Mouse (Mus musculus): Measurements from ENCODE around the gene Rnf187. TPM values are rescaled to one million over a fixed set of nuclear protein-coding genes. Genes with fewer than 3 reads are reported as not detected.

Gene Rnf187
- polyA plus RNA-seq (2012; fragmentation: generic; extraction: Trizol): 100 to 1,000 TPM; 296 to 362 TPM

GRCm38 (mm10) chr11:58938322-58939087 is at the start of gene Rnf187:
Gene Rnf187 (minus strand): TSS chr11:58938916.

GRCm38 (mm10) chr11:58978027-58978705 is 39.5 kb upstream of the Rnf187 start, which contains the start of gene Trim11:
Gene Trim11 (plus strand): TSS chr11:58978093.

GRCm38 (mm10) chr11:58954420-58955142 is 15.9 kb upstream of the Rnf187 start, which contains the start of the genes Hist3h2a and Trim17:
Gene Hist3h2a (plus strand): TSS chr11:58954685.
Gene Trim17 (plus strand): TSS chr11:58954685.

GRCm38 (mm10) chr11:58948542-58949479 is 10.1 kb upstream of the Rnf187 start, which contains the start of gene Hist3h2ba:
Gene Hist3h2ba (plus strand): TSS chr11:58948920.

GRCm38 (mm10) chr11:58917745-58918366 is 20.9 kb downstream of the Rnf187 start, which contains the start of gene Btnl10:
Gene Btnl10 (plus strand): TSS chr11:58917908.

GRCm38 (mm10) chr11:58903511-58904409 is 35.0 kb downstream of the Rnf187 start, which contains the start of gene Zfp39:
Gene Zfp39 (minus strand): TSS chr11:58904225.

Other genes with a start within 250 kb of the Rnf187 start
- gene Olfr319, start 239.8 kb downstream of the Rnf187 start, polyA plus RNA-seq (2012; fragmentation: generic; extraction: Trizol): not detected
- gene Olfr318, start 214.9 kb downstream of the Rnf187 start, polyA plus RNA-seq (2012; fragmentation: generic; extraction: Trizol): not detected
- gene Olfr317, start 199.7 kb downstream of the Rnf187 start, polyA plus RNA-seq (2012; fragmentation: generic; extraction: Trizol): not detected
- gene Olfr316, start 186.2 kb downstream of the Rnf187 start, polyA plus RNA-seq (2012; fragmentation: generic; extraction: Trizol): not detected
- gene Olfr315, start 165.7 kb downstream of the Rnf187 start, polyA plus RNA-seq (2012; fragmentation: generic; extraction: Trizol): not detected
- not detected for gene Olfr314, start 156.0 kb downstream of the Rnf187 start, polyA plus RNA-seq (2012; fragmentation: generic; extraction: Trizol)
- not detected for gene Fam183b, start 137.0 kb downstream of the Rnf187 start, polyA plus RNA-seq (2012; fragmentation: generic; extraction: Trizol)
- gene Olfr313, start 123.9 kb downstream of the Rnf187 start, polyA plus RNA-seq (2012; fragmentation: generic; extraction: Trizol): not detected
- gene Olfr312, start 109.7 kb downstream of the Rnf187 start, polyA plus RNA-seq (2012; fragmentation: generic; extraction: Trizol): not detected
- gene Olfr311, start 99.7 kb downstream of the Rnf187 start, polyA plus RNA-seq (2012; fragmentation: generic; extraction: Trizol): not detected
- 1 to 10 TPM in 1 of 2 experiments, under 1 TPM in 1; 0.11 to 2.9 TPM for gene Gm12258, start 91.8 kb downstream of the Rnf187 start, polyA plus RNA-seq (2012; fragmentation: generic; extraction: Trizol)
- gene 2810021J22Rik, start 71.7 kb downstream of the Rnf187 start, polyA plus RNA-seq (2012; fragmentation: generic; extraction: Trizol): 1 to 10 TPM in 1 of 2 experiments, under 1 TPM in 1; 0.29 to 1.5 TPM
- gene Zfp39, start 34.7 kb downstream of the Rnf187 start, polyA plus RNA-seq (2012; fragmentation: generic; extraction: Trizol): 1 to 10 TPM in 1 of 2 experiments, under 1 TPM in 1; 0.09 to 1.9 TPM
- not detected for gene Btnl10, start 21.0 kb downstream of the Rnf187 start, polyA plus RNA-seq (2012; fragmentation: generic; extraction: Trizol)
- gene Hist3h2ba, start 10.0 kb upstream of the Rnf187 start, polyA plus RNA-seq (2012; fragmentation: generic; extraction: Trizol): under 1 TPM; 0.05 to 0.38 TPM
- gene Hist3h2a, start 15.8 kb upstream of the Rnf187 start, polyA plus RNA-seq (2012; fragmentation: generic; extraction: Trizol): 10 to 100 TPM in 1 of 2 experiments, 1 to 10 TPM in 1; 3.7 to 31.0 TPM
- under 1 TPM; 0.05 to 0.61 TPM for gene Trim17, start 15.8 kb upstream of the Rnf187 start, polyA plus RNA-seq (2012; fragmentation: generic; extraction: Trizol)
- gene Trim11, start 39.2 kb upstream of the Rnf187 start, polyA plus RNA-seq (2012; fragmentation: generic; extraction: Trizol): 10 to 100 TPM in 1 of 2 experiments, 1 to 10 TPM in 1; 6.5 to 24.8 TPM
- under 1 TPM; 0.01 to 0.12 TPM for gene Obscn, start 197.5 kb upstream of the Rnf187 start, polyA plus RNA-seq (2012; fragmentation: generic; extraction: Trizol)
- 1 to 10 TPM; 2.6 to 3.3 TPM for gene Iba57, start 224.8 kb upstream of the Rnf187 start, polyA plus RNA-seq (2012; fragmentation: generic; extraction: Trizol)
- under 1 TPM in 1 of 2 experiments, not detected in 1; 0.25 TPM for gene Gjc2, start 244.3 kb upstream of the Rnf187 start, polyA plus RNA-seq (2012; fragmentation: generic; extraction: Trizol)

Measured in C3H10T1/2 (cell line).